Mouse (Mus musculus): ENCODE results near the gene Pik3r3.

DNA sequence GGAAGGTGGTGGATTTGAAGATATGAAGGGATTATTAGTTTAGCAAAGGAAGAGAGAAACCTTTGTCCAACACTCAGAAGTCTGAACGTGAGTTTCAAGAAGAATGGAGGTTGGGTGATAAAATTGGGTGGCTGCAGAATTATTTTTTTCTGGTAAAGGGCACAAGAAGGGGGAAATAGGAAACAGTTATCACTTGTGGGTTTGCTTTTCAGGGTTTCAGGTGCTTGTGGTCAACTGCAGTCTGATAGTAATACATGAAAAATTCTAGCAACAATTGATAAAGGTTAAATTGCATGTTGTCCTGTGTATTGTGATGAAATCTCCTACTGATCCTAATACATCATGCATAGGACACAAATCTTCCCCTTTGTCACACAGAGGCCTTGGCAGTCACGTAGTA, 22.8 kb downstream of the Pik3r3 start:
- no peak for TF ChIP-seq CTCF (IDR thresholded peaks at IDR 0.05; ENCODE audit: borderline replicate concordance, insufficient read depth, low read length)
- TF ChIP-seq POLR2A (IDR thresholded peaks at IDR 0.05; ENCODE audit: low read depth, low read length): no peak
